Mouse (Mus musculus) forebrain, embryonic 14.5 days (tissue): ENCODE data around the gene Folr1. TPM values are rescaled to one million over a fixed set of nuclear protein-coding genes. Genes with fewer than 3 reads are reported as not detected.

Experiments used
- ATAC-seq: fragments of 200-750 bp; cut with Nextera tagmentation; 2 replicates; pipeline ENCODE4 v1.8.0; 2017; ENCODE audit warnings: mild to moderate bottlenecking, moderate library complexity
- DNase-seq: peaks from one replicate; pipeline ENCODE4 v3.0.0-alpha.2; 2015; ENCODE audit warnings: low spot score
- H3K27ac ChIP-seq: fragments of 300-500 bp; sonication (generic); 2 replicates; pipeline ENCODE4 v1.5.1; 2014; ENCODE audit warnings: low read depth, mild to moderate bottlenecking, control low read depth, low read length, moderate library complexity
- H3K27me3 ChIP-seq: fragments of 300-500 bp; sonication (generic); replicated peaks from 2 replicates; pipeline ENCODE4 v1.6.1; 2014; ENCODE audit warnings: low read length, control low read depth, mixed read lengths; ENCODE audit not compliant: control insufficient read depth, insufficient read depth
- H3K36me3 ChIP-seq: fragments of 300-500 bp; sonication (generic); 2 replicates; pipeline ENCODE4 v1.6.1; 2014; ENCODE audit warnings: low read length, control low read depth; ENCODE audit not compliant: control insufficient read depth, insufficient read depth
- H3K4me1 ChIP-seq: fragments of 300-500 bp; sonication (generic); 2 replicates; pipeline ENCODE4 v1.6.1; 2014; ENCODE audit warnings: antibody characterized with exemption, low read length, control low read depth; ENCODE audit not compliant: control insufficient read depth, insufficient read depth
- H3K4me2 ChIP-seq: fragments of 300-500 bp; sonication (generic); 2 replicates; pipeline ENCODE4 v1.6.1; 2014; ENCODE audit warnings: mild to moderate bottlenecking, control low read depth, low read length
- H3K4me3 ChIP-seq: fragments of 300-500 bp; sonication (generic); 2 replicates; pipeline ENCODE4 v1.5.1; 2014; ENCODE audit warnings: low read depth, low read length, control low read depth
- H3K9ac ChIP-seq: fragments of 300-500 bp; sonication (generic); 2 replicates; pipeline ENCODE4 v1.6.1; 2014; ENCODE audit warnings: mild to moderate bottlenecking, low read length, control low read depth, moderate library complexity
- H3K9me3 ChIP-seq: fragments of 300-500 bp; sonication (generic); replicated peaks from 2 replicates; pipeline ENCODE4 v1.6.1; 2016; ENCODE audit warnings: low read length, control low read depth, mixed read lengths; ENCODE audit not compliant: control insufficient read depth
- WGBS: fragments of 180-500 bp; shearing (Covaris S2); extraction: QIAGEN DNeasy Blood & Tissue Kit; methylation state at CpG from one replicate; pipeline ENCODE4 v1.1.7; 2014; 5-methylcytosine and 5-hydroxymethylcytosine counted together
- polyA plus RNA-seq: library from polyadenylated mRNA; unstranded; fragments of >200 nt; fragmentation: Nextera tagmentation; extraction: Ambion mirVana; gene quantifications from 2 replicates; pipeline ENCODE4 v1.2.1, GENCODE M21; 2014

Folr1 gene
- polyA plus RNA-seq, 1 experiment from 2014 or later: 30.6 TPM

GRCm38 (mm10) chr7:101860978-101861377 lies 9.6 kb downstream of the Folr1 start:
- H3K4me3 ChIP-seq: no peak overlapping the region
- no peaks in the 10 kb centered on the region for H3K4me1 ChIP-seq
- no peak for ATAC-seq
- H3K9me3 ChIP-seq: no peaks in the 10 kb centered on the region
- H3K27ac ChIP-seq: no peak overlapping the region
- no peak overlapping the region for H3K9ac ChIP-seq
- no peak overlapping the region for H3K4me2 ChIP-seq
- no peak for DNase-seq
- H3K27me3 ChIP-seq: no peaks in the 10 kb centered on the region
- no peaks in the 10 kb centered on the region for H3K36me3 ChIP-seq

GRCm38 (mm10) chr7:101858362-101858761 lies 12.2 kb downstream of the Folr1 start:
- WGBS: 81% methylated on average over 9 of the region's 9 CpGs
- no peaks in the 10 kb centered on the region for H3K36me3 ChIP-seq
- no peak overlapping the region for H3K4me3 ChIP-seq
- H3K27me3 ChIP-seq: no peaks in the 10 kb centered on the region
- no peak overlapping the region for H3K27ac ChIP-seq
- H3K4me1 ChIP-seq: no peaks in the 10 kb centered on the region
- no peak overlapping the region for H3K4me2 ChIP-seq
- H3K9ac ChIP-seq: no peak overlapping the region
- no peak for ATAC-seq
- H3K9me3 ChIP-seq: no peaks in the 10 kb centered on the region
- no peak for DNase-seq

- H3K9me3 ChIP-seq: no peaks in the 10 kb centered on the region
- no peak within 1 kb of the TSS for H3K27ac ChIP-seq
- no peak within 1 kb of the TSS for H3K9ac ChIP-seq
- H3K4me3 ChIP-seq: no peak within 1 kb of the TSS
- H3K36me3 ChIP-seq: no peaks in the 10 kb centered on the region
- H3K27me3 ChIP-seq: no peaks in the 10 kb centered on the region
- DNase-seq: no peak
- no peaks in the 10 kb centered on the region for H3K4me1 ChIP-seq
- 96% methylated on average over 4 of the region's 4 CpGs for WGBS
- no peak for ATAC-seq
- H3K4me2 ChIP-seq: no peak within 1 kb of the TSS
Observed at GRCm38 (mm10) chr7:101857094-101857493, 13.5 kb downstream of the Folr1 start, which contains the start of gene Folr2. Gene Folr2 (minus strand): TSS chr7:101857194.

- Histone ChIP-seq H3K4me2 (no peak overlapping the region), H3K9ac (no peak overlapping the region), H3K27ac (no peak overlapping the region), H3K4me1 (no peaks in the 10 kb centered on the region), H3K4me3 (no peak overlapping the region), H3K9me3 (no peaks in the 10 kb centered on the region), H3K36me3 (no peaks in the 10 kb centered on the region), H3K27me3 (no peaks in the 10 kb centered on the region)
- no peak for DNase-seq
- 86% methylated on average over 2 of the region's 2 CpGs for WGBS
- no peak for ATAC-seq
Observed at GRCm38 (mm10) chr7:101853816-101854215, 16.8 kb downstream of the Folr1 start.

- ATAC-seq (no peak), DNase-seq (no peak)
- Histone ChIP-seq H3K4me2 (no peak overlapping the region), H3K4me1 (no peaks in the 10 kb centered on the region), H3K4me3 (no peak overlapping the region), H3K27ac (no peak overlapping the region), H3K36me3 (no peaks in the 10 kb centered on the region), H3K9me3 (no peaks in the 10 kb centered on the region), H3K27me3 (no peaks in the 10 kb centered on the region), H3K9ac (no peak overlapping the region)
- WGBS: 88% methylated on average over 6 of the region's 6 CpGs
Observed at GRCm38 (mm10) chr7:101852846-101853245, 17.7 kb downstream of the Folr1 start.

- Histone ChIP-seq H3K27ac (no peak overlapping the region), H3K9me3 (no peaks in the 10 kb centered on the region), H3K4me2 (no peak overlapping the region), H3K27me3 (no peaks in the 10 kb centered on the region), H3K36me3 (no peaks in the 10 kb centered on the region), H3K9ac (no peak overlapping the region), H3K4me1 (no peaks in the 10 kb centered on the region), H3K4me3 (no peak overlapping the region)
- ATAC-seq: no peak
- no peak for DNase-seq
- 84% methylated on average over 6 of the region's 6 CpGs for WGBS
Observed at GRCm38 (mm10) chr7:101851689-101852088, 18.9 kb downstream of the Folr1 start.

- no peak for ATAC-seq
- no peak overlapping the region for H3K27ac ChIP-seq
- H3K36me3 ChIP-seq: no peaks in the 10 kb centered on the region
Observed at GRCm38 (mm10) chr7:101847934-101848333, 22.7 kb downstream of the Folr1 start.

GRCm38 (mm10) chr7:101844186-101844585 lies 26.4 kb downstream of the Folr1 start:
- no peaks in the 10 kb centered on the region for H3K27me3 ChIP-seq
- DNase-seq (no peak), ATAC-seq (no peak)
- no peaks in the 10 kb centered on the region for H3K9me3 ChIP-seq
- WGBS: 84% methylated on average over 6 of the region's 6 CpGs
- no peak overlapping the region for H3K9ac ChIP-seq
- no peaks in the 10 kb centered on the region for H3K36me3 ChIP-seq
- no peak overlapping the region for H3K4me3 ChIP-seq
- H3K27ac ChIP-seq: no peak overlapping the region
- no peaks in the 10 kb centered on the region for H3K4me1 ChIP-seq
- no peak overlapping the region for H3K4me2 ChIP-seq

More at GRCm38 (mm10) chr7:101847934-101848333, 22.7 kb downstream of the Folr1 start:
- Histone ChIP-seq H3K4me2 (no peak overlapping the region), H3K9ac (no peak overlapping the region), H3K9me3 (no peaks in the 10 kb centered on the region), H3K27me3 (no peaks in the 10 kb centered on the region), H3K4me1 (no peaks in the 10 kb centered on the region), H3K4me3 (no peak overlapping the region)
- 100% methylated on average over 1 of the region's 1 CpGs for WGBS
- no peak for DNase-seq

- ATAC-seq (peak; percentile 73), DNase-seq (peak; percentile 88)
- Histone ChIP-seq H3K27me3 (no peaks in the 10 kb centered on the region), H3K4me3 (peak within 1 kb of the TSS; percentile 68), H3K9me3 (no peaks in the 10 kb centered on the region), H3K36me3 (peaks cover 7% of the 10 kb centered on the region; the same call in 1 of the 2 replicates), H3K4me2 (peak within 1 kb of the TSS; percentile 92), H3K27ac (peak within 1 kb of the TSS; percentile 88), H3K9ac (peak within 1 kb of the TSS; percentile 87), H3K4me1 (peaks cover 16% of the 10 kb centered on the region)
- under 1% methylated on average over 59 of the region's 64 CpGs for WGBS
Observed at GRCm38 (mm10) chr7:101837606-101838471, 32.7 kb downstream of the Folr1 start, which contains the start of gene Inppl1. Gene Inppl1 (minus strand): TSS chr7:101838229.
